In the genomic region with DNA sequence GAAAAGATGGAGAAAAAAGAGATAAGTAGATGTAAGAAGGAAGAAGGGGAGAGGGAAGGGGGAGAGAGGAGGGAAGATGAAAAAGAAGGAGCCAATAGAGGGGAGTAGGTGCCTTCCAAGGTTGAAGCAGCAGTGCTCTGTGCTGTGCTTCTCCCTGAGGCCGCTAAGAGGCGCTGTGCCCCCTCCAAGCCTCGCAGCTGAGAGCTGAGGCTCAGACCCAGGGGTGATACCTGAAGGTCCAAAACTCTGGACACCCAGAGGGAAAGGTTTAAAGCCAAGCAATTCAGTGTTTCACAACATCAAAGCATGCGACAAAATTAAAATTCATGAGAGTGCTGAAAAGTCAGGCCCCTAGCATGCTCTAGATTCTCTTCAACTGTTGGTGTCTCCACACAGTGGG, we compare ENCODE assay signal across 16 mouse cellular contexts. TPM values are rescaled to one million over a fixed set of nuclear protein-coding genes. Genes with fewer than 3 reads are reported as not detected.
A peak's percentile ranks its signal among the peaks of the same experiment; 100 is the strongest.
DNase-seq lines count a peak whose midpoint lies in the region; ATAC-seq and TF ChIP-seq lines count a peak whose summit lies in the region.
"Had no signal": no experiment of that assay in that cellular context is flagged by ENCODE, and none has a peak within 500 bp of the region (broad histone marks: within the 10 kb centered on the region; RNA-seq: fewer than 3 reads in every experiment).

No protein-coding gene starts in this region.

- H3K9me3 ChIP-seq in lung, embryonic 14.5 days (ENCODE audit: low read depth, low read length): no peaks in the 10 kb centered on the region
- H3K9me3 ChIP-seq in hindbrain, embryonic 12.5 days (replicated peaks): peaks cover 7% of the 10 kb centered on the region

- H3K4me1 ChIP-seq in lung, embryonic 14.5 days (ENCODE audit: insufficient read depth): no peaks in the 10 kb centered on the region
- no peaks in the 10 kb centered on the region for H3K4me1 ChIP-seq in hindbrain, embryonic 12.5 days

- peak; percentile 10 for DNase-seq in embryo, embryonic 11 days
- DNase-seq in embryo, embryonic 9.5 days (ENCODE audit: extremely low spot score): no peak
- DNase-seq in lung, embryonic 14.5 days: no peak
- no peak for DNase-seq in lung, postnatal 14 days
- DNase-seq in adipocyte (ENCODE audit: low spot score): peak; percentile 12
- DNase-seq in splenic B cell, adult 2 months (ENCODE audit: low read depth, low spot score): peak; percentile 58
- no peak for DNase-seq in left cerebral cortex, postnatal 4 days
- DNase-seq: adrenal gland, adult 8-10 months; cerebellum, adult 8-10 months; kidney, postnatal 4 days; lung, postnatal 4 days had no signal

- H3K27me3 ChIP-seq in lung, embryonic 14.5 days (ENCODE audit: insufficient read depth, low read length): no peaks in the 10 kb centered on the region
- H3K27me3 ChIP-seq in splenic B cell, adult 2 months (ENCODE audit: control insufficient read depth, insufficient read depth, low read length, poor library complexity, severe bottlenecking): no peaks in the 10 kb centered on the region
- H3K27me3 ChIP-seq in hindbrain, embryonic 12.5 days: no peaks in the 10 kb centered on the region

- H3K27ac ChIP-seq in lung, embryonic 14.5 days (ENCODE audit: low read depth): no peak overlapping the region
- no peak overlapping the region for H3K27ac ChIP-seq in hindbrain, embryonic 12.5 days

- H3K36me3 ChIP-seq in lung, embryonic 14.5 days (ENCODE audit: insufficient read depth): no peaks in the 10 kb centered on the region
- no peaks in the 10 kb centered on the region for H3K36me3 ChIP-seq in splenic B cell, adult 2 months (ENCODE audit: control insufficient read depth, insufficient read depth, low read length, poor library complexity, severe bottlenecking)
- no peaks in the 10 kb centered on the region for H3K36me3 ChIP-seq in hindbrain, embryonic 12.5 days

- H3K9ac ChIP-seq in lung, embryonic 14.5 days: no peak overlapping the region
- H3K9ac ChIP-seq in hindbrain, embryonic 12.5 days: no peak overlapping the region

- no peak overlapping the region for H3K4me2 ChIP-seq in lung, embryonic 14.5 days
- no peak overlapping the region for H3K4me2 ChIP-seq in hindbrain, embryonic 12.5 days (replicated peaks)
- H3K4me2 ChIP-seq: heart, embryonic 11.5 days had no signal

- ATAC-seq in lung, embryonic 14.5 days (ENCODE audit: insufficient read depth): no peak
- ATAC-seq in hindbrain, embryonic 12.5 days (ENCODE audit: low FRiP score): no peak
- ATAC-seq: hindbrain, embryonic 16.5 days had no signal

- intact Hi-C loops in left cerebral cortex, postnatal 4 days (cut with DNase I): no loop called here

- 17% methylated on average over 4 of the region's 4 CpGs for WGBS in lung, embryonic 14.5 days
- 26% methylated on average over 4 of the region's 4 CpGs for WGBS in hindbrain, embryonic 12.5 days

- TF ChIP-seq CTCF in lung, embryonic 14.5 days (IDR thresholded peaks at IDR 0.05; ENCODE audit: low read depth): peak; percentile 35; the same call in 1 of the 2 replicates

- H3K4me3 ChIP-seq in lung, embryonic 14.5 days (ENCODE audit: low read depth, low read length): no peak overlapping the region
- no peak overlapping the region for H3K4me3 ChIP-seq in hindbrain, embryonic 12.5 days

RNA-seq across cellular contexts. Expression of a gene that starts 1.7 kb away (rescaled TPM):
- 0.01 and 0.04 TPM in 2 replicates for polyA plus RNA-seq in lung, embryonic 14.5 days (2014; fragmentation: Nextera tagmentation; extraction: Ambion mirVana)
- under 1 TPM in 1 of 2 experiments, not detected in 1; 0.04 TPM for total RNA-seq in left cerebral cortex, postnatal 4 days (2021)
- not detected in 2 replicates for polyA plus RNA-seq in hindbrain, embryonic 12.5 days (2016; fragmentation: Nextera tagmentation; extraction: Ambion mirVana)
- total RNA-seq: adrenal gland, adult 8-10 months; left cerebral cortex, postnatal 14 days had no signal
- polyA plus RNA-seq: heart, embryonic 11.5 days had no signal

RNA-seq across cellular contexts. Expression of a gene that starts 22.2 kb away (rescaled TPM):
- not detected in 2 replicates for polyA plus RNA-seq in lung, embryonic 14.5 days (2014; fragmentation: Nextera tagmentation; extraction: Ambion mirVana)
- not detected for total RNA-seq in left cerebral cortex, postnatal 4 days (2021)
- not detected in 2 replicates for polyA plus RNA-seq in hindbrain, embryonic 12.5 days (2016; fragmentation: Nextera tagmentation; extraction: Ambion mirVana)
- total RNA-seq: adrenal gland, adult 8-10 months; left cerebral cortex, postnatal 14 days had no signal
- polyA plus RNA-seq: embryonic facial prominence, embryonic 14.5 days; heart, embryonic 11.5 days; hindbrain, embryonic 16.5 days had no signal

RNA-seq across cellular contexts. Expression of a gene that starts 29.6 kb away (rescaled TPM):
- 849 and 861 TPM in 2 replicates for polyA plus RNA-seq in lung, embryonic 14.5 days (2014; fragmentation: Nextera tagmentation; extraction: Ambion mirVana)
- total RNA-seq in left cerebral cortex, postnatal 4 days (2021): 10 to 100 TPM; 74.1 to 78.5 TPM
- polyA plus RNA-seq in hindbrain, embryonic 12.5 days (2016; fragmentation: Nextera tagmentation; extraction: Ambion mirVana): 420 and 456 TPM in 2 replicates

RNA-seq across cellular contexts. Expression of a gene that starts 55.8 kb away (rescaled TPM):
- polyA plus RNA-seq in lung, embryonic 14.5 days (2014; fragmentation: Nextera tagmentation; extraction: Ambion mirVana): 90.0 and 103 TPM in 2 replicates
- total RNA-seq in left cerebral cortex, postnatal 4 days (2021): 10 to 100 TPM; 49.6 to 55.4 TPM
- 111 and 115 TPM in 2 replicates for polyA plus RNA-seq in hindbrain, embryonic 12.5 days (2016; fragmentation: Nextera tagmentation; extraction: Ambion mirVana)

Comparison
In these comparisons a context has a peak if more than half of its experiments do, and no peak if none do; other contexts are left out.
1. DNase-seq: peak in embryo, embryonic 11 days (single experiment), adipocyte (single experiment) and splenic B cell, adult 2 months (single experiment); none in embryo, embryonic 9.5 days (single experiment), lung, embryonic 14.5 days (single experiment), lung, postnatal 14 days (single experiment) and left cerebral cortex, postnatal 4 days (single experiment).